Mouse (Mus musculus) E14TG2a.4 (cell line): ENCODE results near the gene Wdr73.

Source experiments
- H3K27me3 ChIP-seq: 2 replicates; pipeline ENCODE4 v1.6.1; 2014; ENCODE audit warnings: low read length, control low read depth; ENCODE audit not compliant: insufficient read depth
- H3K36me3 ChIP-seq: 2 replicates; pipeline ENCODE4 v1.6.1; 2014; ENCODE audit warnings: low read length, control low read depth; ENCODE audit not compliant: insufficient read depth
- H3K4me1 ChIP-seq: replicated peaks from 2 replicates; pipeline ENCODE4 v1.6.1; 2014; ENCODE audit warnings: low read depth, low read length, control low read depth
- H3K4me3 ChIP-seq: replicated peaks from 2 replicates; pipeline ENCODE4 v1.5.1; 2014; ENCODE audit warnings: mild to moderate bottlenecking, low read length
- H3K9me3 ChIP-seq: 2 replicates; pipeline ENCODE4 v1.6.1; 2014; ENCODE audit warnings: low read length, control low read depth
- CTCF ChIP-seq: conservative IDR thresholded peaks from 2 replicates; pipeline ENCODE4 v1.5.1; 2014; ENCODE audit warnings: low read length
- NANOG ChIP-seq: IDR thresholded peaks from 2 replicates; pipeline ENCODE4 v1.6.1; 2014; ENCODE audit warnings: borderline replicate concordance, low read length, mixed read lengths
- POU5F1 ChIP-seq: IDR thresholded peaks from 2 replicates; pipeline ENCODE4 v1.6.1; 2014; ENCODE audit warnings: low read length, borderline replicate concordance

Gene Wdr73

GRCm38 (mm10) chr7:80889021-80889511 is 12.0 kb downstream of the Wdr73 start:
- TF ChIP-seq POU5F1 (no peak), CTCF (no peak), NANOG (no peak)
- H3K4me1 ChIP-seq, result peaks cover 47% of the 10 kb centered on the region
- peaks cover 36% of the 10 kb centered on the region for H3K36me3 ChIP-seq
- no peaks in the 10 kb centered on the region for H3K27me3 ChIP-seq
- no peaks in the 10 kb centered on the region for H3K9me3 ChIP-seq
- H3K4me3 ChIP-seq, result peak overlapping the region; percentile 65

DNA sequence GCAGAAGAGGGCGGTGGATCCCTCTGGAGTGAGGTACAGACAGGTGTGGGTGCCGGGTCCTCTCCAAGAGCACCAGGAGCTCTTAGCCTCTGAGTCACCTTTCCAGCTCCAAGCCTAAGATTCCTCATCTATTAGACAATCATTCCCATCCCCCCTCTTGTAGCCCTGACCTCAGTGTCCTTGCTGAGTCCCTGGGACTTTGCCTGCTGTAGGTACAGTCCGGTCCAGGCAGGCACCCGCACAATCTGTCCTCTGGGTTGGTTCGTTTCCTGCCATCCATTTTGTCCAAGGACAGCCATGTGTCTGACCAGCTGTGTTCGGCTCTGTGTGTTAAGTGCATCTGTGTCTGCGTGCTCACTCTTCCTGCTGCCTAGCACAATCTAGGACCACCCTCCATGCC is 12.5 kb downstream of the Wdr73 start:
- Histone ChIP-seq H3K9me3 (no peaks in the 10 kb centered on the region), H3K27me3 (no peaks in the 10 kb centered on the region), H3K4me3 (peak overlapping the region; percentile 65), H3K4me1 (peaks cover 43% of the 10 kb centered on the region), H3K36me3 (peaks cover 31% of the 10 kb centered on the region)
- no peak for TF ChIP-seq CTCF
- TF ChIP-seq NANOG, result no peak
- TF ChIP-seq POU5F1, result no peak

- Histone ChIP-seq H3K27me3 (no peaks in the 10 kb centered on the region), H3K4me3 (no peak overlapping the region), H3K36me3 (peaks cover 2% of the 10 kb centered on the region), H3K4me1 (peaks cover 31% of the 10 kb centered on the region), H3K9me3 (no peaks in the 10 kb centered on the region)
- TF ChIP-seq POU5F1 (no peak), NANOG (no peak), CTCF (peak; percentile 45)
Observed at GRCm38 (mm10) chr7:80885666-80886065, 15.4 kb downstream of the Wdr73 start.

GRCm38 (mm10) chr7:80882830-80883505 is 18.1 kb downstream of the Wdr73 start:
- TF ChIP-seq CTCF, result peak; percentile 16; the same call in 1 of the 2 replicates
- no peak for TF ChIP-seq POU5F1
- Histone ChIP-seq H3K4me3 (no peak overlapping the region), H3K27me3 (peaks cover 2% of the 10 kb centered on the region), H3K4me1 (peaks cover 13% of the 10 kb centered on the region), H3K36me3 (no peaks in the 10 kb centered on the region), H3K9me3 (no peaks in the 10 kb centered on the region)

DNA sequence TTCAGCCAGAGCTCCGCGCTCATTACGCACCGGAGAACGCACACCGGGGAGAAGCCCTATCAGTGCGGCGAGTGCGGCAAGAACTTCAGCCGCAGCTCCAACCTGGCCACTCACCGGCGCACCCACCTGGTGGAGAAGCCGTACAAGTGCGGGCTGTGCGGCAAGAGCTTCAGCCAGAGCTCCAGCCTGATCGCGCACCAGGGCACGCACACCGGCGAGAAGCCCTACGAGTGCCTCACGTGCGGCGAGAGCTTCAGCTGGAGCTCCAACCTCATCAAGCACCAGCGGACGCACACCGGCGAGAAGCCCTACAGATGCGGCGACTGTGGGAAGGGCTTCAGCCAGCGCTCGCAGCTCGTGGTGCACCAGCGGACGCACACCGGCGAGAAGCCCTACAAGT is 25.3 kb downstream of the Wdr73 start:
- Histone ChIP-seq H3K27me3 (peaks cover 44% of the 10 kb centered on the region), H3K4me3 (peak overlapping the region; percentile 77), H3K4me1 (peaks cover 20% of the 10 kb centered on the region), H3K9me3 (no peaks in the 10 kb centered on the region), H3K36me3 (0 out of 2 replicates have a peak, but pooled peaks cover 3% of the 10 kb centered on the region)
- no peak for TF ChIP-seq POU5F1
- TF ChIP-seq NANOG, result no peak
- TF ChIP-seq CTCF, result 0 out of 2 replicates have a peak, but pooled peaks have one; percentile 3

DNA sequence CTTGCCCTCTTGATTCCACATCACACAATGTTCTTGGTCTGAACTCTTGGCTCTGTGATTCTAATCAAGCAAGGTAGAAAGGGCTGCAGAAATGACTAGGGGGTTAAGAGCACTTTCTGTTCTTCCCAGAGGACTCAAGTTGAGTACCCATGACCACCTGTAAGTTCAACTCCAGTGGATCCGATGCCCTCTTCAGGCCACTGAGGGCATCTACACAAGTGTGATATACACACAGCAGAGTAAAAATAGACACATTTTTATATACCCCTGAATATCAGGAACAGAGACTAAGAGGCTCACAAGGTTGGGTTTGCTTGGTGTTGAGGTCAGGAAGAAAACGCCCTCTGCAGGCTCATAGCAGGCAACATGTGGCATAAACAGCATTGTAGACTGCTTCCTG is 27.4 kb downstream of the Wdr73 start:
- Histone ChIP-seq H3K4me1 (peaks cover 20% of the 10 kb centered on the region), H3K36me3 (0 out of 2 replicates have a peak, but pooled peaks cover 3% of the 10 kb centered on the region), H3K27me3 (peaks cover 44% of the 10 kb centered on the region), H3K9me3 (no peaks in the 10 kb centered on the region), H3K4me3 (no peak overlapping the region)
- TF ChIP-seq POU5F1 (no peak), CTCF (peak; percentile 64), NANOG (no peak)

- Histone ChIP-seq H3K4me3 (no peak overlapping the region), H3K36me3 (0 out of 2 replicates have a peak, but pooled peaks cover 3% of the 10 kb centered on the region), H3K27me3 (peaks cover 43% of the 10 kb centered on the region), H3K9me3 (no peaks in the 10 kb centered on the region), H3K4me1 (peaks cover 20% of the 10 kb centered on the region)
- TF ChIP-seq NANOG (no peak), CTCF (no peak), POU5F1 (no peak)
Observed at GRCm38 (mm10) chr7:80873038-80873437, 28.0 kb downstream of the Wdr73 start.

- TF ChIP-seq NANOG (no peak), POU5F1 (no peak), CTCF (no peak)
- H3K9me3 ChIP-seq, result no peaks in the 10 kb centered on the region
- peaks cover 5% of the 10 kb centered on the region; the same call in 1 of the 2 replicates for H3K36me3 ChIP-seq
- peaks cover 4% of the 10 kb centered on the region; the same call in 1 of the 2 replicates for H3K4me1 ChIP-seq
- H3K4me3 ChIP-seq, result no peak overlapping the region
- peaks cover under 1% of the 10 kb centered on the region for H3K27me3 ChIP-seq
Observed at GRCm38 (mm10) chr7:80868686-80869085, 32.4 kb downstream of the Wdr73 start.

- no peak for TF ChIP-seq POU5F1
- TF ChIP-seq NANOG, result no peak
- TF ChIP-seq CTCF, result no peak
- no peaks in the 10 kb centered on the region for H3K9me3 ChIP-seq
- H3K4me3 ChIP-seq, result no peak overlapping the region
- H3K4me1 ChIP-seq, result peaks cover 14% of the 10 kb centered on the region
- H3K27me3 ChIP-seq, result no peaks in the 10 kb centered on the region
- peaks cover 5% of the 10 kb centered on the region; the same call in 1 of the 2 replicates for H3K36me3 ChIP-seq
Observed at GRCm38 (mm10) chr7:80866514-80867147, 34.4 kb downstream of the Wdr73 start.
